Mouse (Mus musculus): ENCODE data around the gene Ccl17. TPM values are rescaled to one million over a fixed set of nuclear protein-coding genes. Genes with fewer than 3 reads are reported as not detected.
"Not testable (repeated sequence)": the region's sequence is repeated elsewhere in the genome, so short reads cannot be mapped to it uniquely, and the experiment has no call there.

Ccl17 gene
- polyA plus RNA-seq, 1 experiment from 2014 or later = not detected

DNA sequence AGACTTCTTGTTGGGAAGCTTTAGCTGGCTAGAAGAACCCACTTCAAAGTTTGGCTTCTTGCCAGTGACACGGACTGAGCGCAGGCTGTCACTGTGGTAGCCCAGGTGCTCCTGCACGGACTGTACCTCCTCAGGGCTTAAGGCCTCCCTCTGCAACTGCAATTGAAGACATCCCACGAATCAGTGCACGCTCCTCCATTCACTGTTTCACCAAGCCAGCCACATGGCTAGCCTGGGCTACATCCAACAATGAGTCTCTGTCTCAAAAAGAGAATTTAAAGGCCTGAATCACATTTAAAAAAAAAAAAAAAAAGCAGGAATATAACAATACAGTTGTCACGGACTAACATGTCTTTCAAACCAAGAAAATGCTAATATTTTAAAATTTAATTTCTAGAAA lies 18.0 kb downstream of the Ccl17 start:
- Histone ChIP-seq H3K36me3 (ENCODE audit: inconsistent target) (peaks cover 41% of the 10 kb centered on the region), H3K4me3 (ENCODE audit: inconsistent target) (no peak overlapping the region), H3K27ac (no peak overlapping the region), H3K79me2 (ENCODE audit: inconsistent target) (peaks cover 12% of the 10 kb centered on the region)
- WGBS (ENCODE audit: missing documents) = 85% methylated on average over 6 of the region's 6 CpGs

DNA sequence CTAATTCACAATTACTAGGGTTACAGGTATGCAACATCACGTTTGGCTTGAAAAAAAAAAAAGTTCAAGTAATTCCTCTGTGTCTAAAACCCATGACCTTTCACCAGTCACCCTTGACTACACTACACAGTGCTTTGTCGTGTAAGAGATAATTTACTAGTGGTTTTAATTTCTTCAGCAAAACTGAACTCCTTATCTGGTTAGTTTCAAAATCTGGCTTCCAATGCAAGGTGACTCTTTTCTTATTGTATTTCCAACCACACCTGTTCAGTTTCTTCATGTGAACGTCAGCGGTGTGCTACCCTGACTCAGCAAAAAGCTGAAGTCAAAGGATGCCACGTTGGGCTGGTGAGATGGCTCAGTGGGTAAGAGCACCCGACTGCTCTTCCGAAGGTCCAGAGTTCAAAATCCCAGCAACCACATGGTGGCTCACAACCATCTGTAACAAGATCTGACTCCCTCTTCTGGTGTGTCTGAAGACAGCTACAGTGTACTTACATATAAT lies 23.7 kb downstream of the Ccl17 start:
- H3K79me2 ChIP-seq (ENCODE audit: inconsistent target) = peaks cover 58% of the 10 kb centered on the region
- WGBS (ENCODE audit: missing documents) = 75% methylated on average over 5 of the region's 7 CpGs
- H3K4me3 ChIP-seq (ENCODE audit: inconsistent target) = not testable (repeated sequence)

DNA sequence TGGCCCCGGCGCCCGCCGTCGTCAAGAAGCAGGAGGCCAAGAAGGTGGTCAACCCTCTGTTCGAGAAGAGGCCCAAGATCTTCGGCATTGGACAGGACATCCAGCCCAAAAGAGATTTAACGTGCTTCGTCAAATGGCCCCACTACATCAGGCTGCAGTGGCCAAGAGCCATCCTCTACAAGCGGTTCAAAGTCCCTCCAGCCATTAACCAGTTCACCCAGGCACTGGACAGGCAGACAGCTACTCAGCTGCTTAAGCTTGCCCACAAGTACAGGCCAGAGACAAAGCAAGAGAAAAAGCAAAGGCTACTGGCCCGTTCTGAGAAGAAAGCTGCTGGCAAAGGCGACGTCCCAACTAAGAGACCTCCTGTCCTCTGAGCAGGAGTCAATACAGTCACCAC lies 25.5 kb downstream of the Ccl17 start:
- WGBS (ENCODE audit: missing documents) = 96% methylated on average over 13 of the region's 13 CpGs
- not testable (repeated sequence) for H3K4me3 ChIP-seq (ENCODE audit: inconsistent target); H3K36me3 ChIP-seq (ENCODE audit: inconsistent target); H3K27ac ChIP-seq
- peaks cover 58% of the 10 kb centered on the region for H3K79me2 ChIP-seq (ENCODE audit: inconsistent target)

More for the DNA sequence above, 23.7 kb downstream of the Ccl17 start:
- not testable (repeated sequence) for H3K27ac ChIP-seq; H3K36me3 ChIP-seq (ENCODE audit: inconsistent target)

DNA sequence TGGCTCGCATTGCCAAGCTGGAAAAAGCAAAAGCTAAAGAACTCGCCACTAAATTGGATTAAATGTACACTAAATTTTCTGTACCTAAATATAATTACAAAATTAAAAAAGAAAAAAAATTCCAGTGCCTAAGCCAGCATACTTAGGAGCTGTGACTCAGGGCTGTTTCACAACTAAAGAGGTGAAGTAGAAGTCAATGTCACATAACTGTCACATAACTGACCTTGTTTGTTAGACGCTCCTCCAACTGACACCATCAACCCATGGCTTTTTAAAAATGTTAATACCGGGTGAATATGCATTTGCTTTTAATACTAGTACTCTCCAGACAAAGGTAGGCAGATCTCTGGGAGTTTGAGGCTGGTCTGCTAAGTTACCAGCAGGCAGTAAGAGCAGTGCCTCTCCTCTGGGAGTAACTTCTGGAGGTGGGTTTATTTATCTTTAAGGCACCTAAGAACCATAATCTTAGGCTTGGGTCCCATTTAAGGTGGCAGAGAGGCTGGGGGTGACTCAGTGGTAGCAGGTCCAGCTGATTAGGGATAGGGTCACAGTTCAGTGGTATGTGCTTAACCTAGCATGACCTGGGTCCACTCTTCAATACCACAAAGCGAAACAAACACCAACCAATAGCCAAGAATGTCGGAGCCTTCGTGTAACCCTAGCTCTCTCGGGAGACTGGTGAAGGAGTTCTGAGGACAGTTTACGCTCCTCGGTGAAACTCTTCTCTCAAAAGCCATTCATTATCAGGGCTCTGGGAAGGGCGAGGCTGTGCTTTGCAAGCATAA lies 26.4 kb downstream of the Ccl17 start:
- Histone ChIP-seq H3K36me3 (ENCODE audit: inconsistent target) (no peaks in the 10 kb centered on the region; the same call in 1 of the 2 replicates), H3K79me2 (ENCODE audit: inconsistent target) (peaks cover 58% of the 10 kb centered on the region), H3K4me3 (ENCODE audit: inconsistent target) (peak overlapping the region; percentile 95; the same call in 1 of the 2 replicates), H3K27ac (no peak overlapping the region)
- WGBS (ENCODE audit: missing documents) = 77% methylated on average over 11 of the region's 11 CpGs

DNA sequence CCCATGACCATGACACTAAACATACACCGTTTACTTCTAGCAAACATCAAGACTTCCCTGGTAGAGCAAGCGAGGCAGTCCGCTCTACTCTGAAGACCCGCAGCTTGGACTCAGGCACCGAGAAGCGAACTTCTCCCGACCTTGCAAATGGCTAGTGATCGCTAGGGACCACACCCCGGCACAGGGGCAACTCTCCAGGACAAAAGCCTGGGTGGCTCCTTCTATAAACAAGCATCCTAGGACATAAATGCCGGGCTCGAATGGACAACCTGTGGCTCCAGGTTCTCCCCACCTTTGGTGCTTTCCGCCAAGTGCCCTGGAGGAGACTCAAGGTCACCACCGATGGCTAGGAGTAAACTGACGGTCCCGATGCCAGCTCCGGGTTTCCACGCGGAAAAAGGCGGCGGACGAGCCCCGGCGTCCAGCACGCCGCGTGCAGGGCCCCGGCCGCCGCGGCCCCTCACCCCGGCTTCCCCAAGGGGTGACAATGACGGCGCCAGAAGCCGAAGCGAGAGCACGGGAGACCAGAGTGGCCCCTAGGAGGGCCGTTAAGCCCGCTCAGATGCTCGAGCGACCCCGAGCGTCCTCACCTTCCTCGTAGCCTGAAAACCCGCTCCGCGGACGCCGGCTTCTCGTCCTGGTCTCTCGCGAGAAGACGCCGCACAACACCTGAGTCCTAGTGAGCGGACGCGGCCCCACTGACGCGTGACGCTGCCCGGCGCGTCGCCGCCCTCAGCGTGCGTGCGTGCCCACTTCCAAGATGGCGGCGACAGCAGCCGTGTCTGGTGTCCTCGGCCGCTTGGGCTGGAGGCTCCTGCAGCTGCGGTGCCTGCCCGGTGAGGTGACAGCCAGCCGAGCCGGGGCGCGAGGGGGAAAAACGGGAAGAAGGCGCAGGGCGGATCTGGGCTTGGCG lies 27.7 kb downstream of the Ccl17 start, which contains the start of the genes Coq9 and Ciapin1:
Gene Coq9, plus strand, starts transcription at position 660 of the 913 bp plus-strand sequence.
Gene Ciapin1, minus strand, starts transcription at position 697 of the 913 bp plus-strand sequence.
- Histone ChIP-seq H3K4me3 (ENCODE audit: inconsistent target) (peak within 1 kb of the TSS; percentile 95), H3K36me3 (ENCODE audit: inconsistent target) (peaks cover 6% of the 10 kb centered on the region; the same call in 1 of the 2 replicates), H3K27ac (peak within 1 kb of the TSS; percentile 80), H3K79me2 (ENCODE audit: inconsistent target) (peaks cover 50% of the 10 kb centered on the region)
- WGBS (ENCODE audit: missing documents) = 1% methylated on average over 82 of the region's 82 CpGs

DNA sequence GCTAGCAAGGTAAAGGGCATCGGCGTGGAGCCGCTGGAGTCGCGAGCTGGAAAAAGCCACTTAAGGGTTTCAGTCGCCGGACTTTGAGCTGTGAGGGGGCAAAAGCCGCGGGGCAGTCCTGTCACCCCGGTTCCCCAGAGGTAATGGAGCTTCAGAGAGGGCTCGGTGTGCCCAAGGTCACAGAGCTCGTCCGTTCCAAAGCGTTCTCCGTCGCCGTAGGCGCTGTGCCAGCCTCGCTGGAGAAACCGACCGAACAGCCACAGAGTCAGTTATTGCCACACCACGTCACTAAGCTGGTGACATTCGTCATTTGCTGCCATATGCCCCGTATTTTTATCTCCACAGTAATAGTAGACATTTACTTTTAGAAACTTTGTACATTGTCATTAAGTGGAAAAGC lies 28.3 kb downstream of the Ccl17 start:
- WGBS (ENCODE audit: missing documents) = 0% methylated on average over 24 of the region's 24 CpGs
- Histone ChIP-seq H3K27ac (peak overlapping the region; percentile 80), H3K4me3 (ENCODE audit: inconsistent target) (peak overlapping the region; percentile 95), H3K36me3 (ENCODE audit: inconsistent target) (peaks cover 9% of the 10 kb centered on the region; the same call in 1 of the 2 replicates), H3K79me2 (ENCODE audit: inconsistent target) (peaks cover 43% of the 10 kb centered on the region)

DNA sequence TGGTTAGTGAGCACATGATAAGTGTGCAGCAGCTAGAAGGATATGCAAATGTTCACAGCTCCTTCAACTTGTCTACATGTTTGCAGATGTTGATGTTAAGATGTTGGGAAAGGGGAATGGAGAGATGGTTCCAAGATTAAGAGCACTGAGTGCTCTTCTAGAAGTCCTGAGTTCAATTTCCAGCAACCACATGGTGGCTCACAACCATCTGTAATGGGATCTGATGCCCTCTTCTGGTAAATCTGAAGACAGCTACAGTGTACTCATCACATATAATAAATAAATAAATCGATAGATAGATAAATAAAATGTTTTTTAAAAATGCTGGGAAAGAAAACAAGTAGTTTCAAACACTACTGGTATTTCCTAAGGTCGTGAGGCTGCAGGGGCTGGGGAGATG lies 30.9 kb downstream of the Ccl17 start:
- peaks cover 17% of the 10 kb centered on the region for H3K79me2 ChIP-seq (ENCODE audit: inconsistent target)
- H3K4me3 ChIP-seq (ENCODE audit: inconsistent target) = no peak overlapping the region
- 87% methylated on average over 2 of the region's 2 CpGs for WGBS (ENCODE audit: missing documents)
- no peak overlapping the region for H3K27ac ChIP-seq
- H3K36me3 ChIP-seq (ENCODE audit: inconsistent target) = peaks cover 35% of the 10 kb centered on the region

DNA sequence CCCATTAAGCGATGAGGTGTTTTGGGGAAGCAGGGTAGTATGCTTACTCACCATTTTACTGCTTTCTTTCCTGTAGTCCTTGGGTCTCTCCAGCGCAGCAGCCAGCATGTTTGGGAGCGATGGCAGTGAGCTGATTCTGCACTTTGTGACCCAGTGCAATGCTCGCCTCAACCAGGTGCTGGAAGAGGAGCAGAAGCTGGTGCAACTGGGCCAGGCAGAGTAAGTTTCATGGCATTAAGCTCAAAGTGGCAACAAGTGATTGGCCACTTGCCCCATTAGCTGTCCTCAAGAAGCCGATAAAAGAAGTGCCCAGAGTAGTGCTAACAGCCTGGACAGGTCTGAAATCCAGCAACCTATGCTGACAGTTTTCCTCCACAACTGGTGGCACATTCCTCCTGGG lies 39.8 kb downstream of the Ccl17 start:
- 90% methylated on average over 5 of the region's 5 CpGs for WGBS (ENCODE audit: missing documents)
- Histone ChIP-seq H3K36me3 (ENCODE audit: inconsistent target) (peaks cover 75% of the 10 kb centered on the region), H3K79me2 (ENCODE audit: inconsistent target) (no peaks in the 10 kb centered on the region), H3K4me3 (ENCODE audit: inconsistent target) (no peak overlapping the region), H3K27ac (no peak overlapping the region)

DNA sequence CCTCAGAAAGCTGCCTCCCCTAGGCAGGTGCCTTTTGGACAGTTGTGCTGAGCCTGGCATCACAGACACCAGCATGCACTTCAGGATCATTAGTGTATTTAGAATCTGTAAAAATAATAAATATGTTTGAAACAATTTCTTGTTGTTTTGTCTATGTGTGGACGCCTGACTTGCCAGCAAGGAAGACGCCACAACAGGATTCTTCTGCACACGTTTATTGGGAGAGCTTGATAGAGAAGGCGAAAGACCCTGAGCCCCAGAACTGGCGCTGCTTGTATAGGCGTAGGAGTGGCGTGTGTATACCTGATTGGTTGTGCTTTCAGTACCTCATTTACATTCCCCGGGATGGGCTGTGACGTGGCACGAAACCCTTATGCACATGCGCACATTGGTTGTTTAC lies 44.5 kb downstream of the Ccl17 start:
- H3K27ac ChIP-seq; H3K4me3 ChIP-seq (ENCODE audit: inconsistent target): not testable (repeated sequence)
- H3K79me2 ChIP-seq (ENCODE audit: inconsistent target) = peaks cover 23% of the 10 kb centered on the region
- 92% methylated on average over 10 of the region's 11 CpGs for WGBS (ENCODE audit: missing documents)
- peaks cover 48% of the 10 kb centered on the region for H3K36me3 ChIP-seq (ENCODE audit: inconsistent target)

DNA sequence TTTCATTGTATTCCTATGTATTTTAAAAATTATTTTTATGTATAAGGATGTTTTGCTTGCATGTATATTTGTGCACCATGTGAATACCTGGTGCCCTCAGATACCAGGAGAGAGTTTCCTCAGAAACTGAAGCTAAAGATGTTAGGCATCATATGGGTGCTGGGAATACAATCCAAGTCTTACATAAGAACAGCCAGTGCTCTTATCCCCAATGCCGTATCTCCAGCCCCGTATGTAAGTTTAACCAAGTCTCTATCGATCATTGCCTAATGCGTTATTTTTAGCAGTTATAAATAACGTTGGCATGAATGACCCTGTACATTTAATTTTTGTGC lies 46.7 kb downstream of the Ccl17 start:
- peaks cover 37% of the 10 kb centered on the region for H3K36me3 ChIP-seq (ENCODE audit: inconsistent target)
- WGBS (ENCODE audit: missing documents) = 30% methylated on average over 5 of the region's 5 CpGs
- no peak overlapping the region for H3K4me3 ChIP-seq (ENCODE audit: inconsistent target)
- H3K79me2 ChIP-seq (ENCODE audit: inconsistent target) = peaks cover 30% of the 10 kb centered on the region
- no peak overlapping the region for H3K27ac ChIP-seq

DNA sequence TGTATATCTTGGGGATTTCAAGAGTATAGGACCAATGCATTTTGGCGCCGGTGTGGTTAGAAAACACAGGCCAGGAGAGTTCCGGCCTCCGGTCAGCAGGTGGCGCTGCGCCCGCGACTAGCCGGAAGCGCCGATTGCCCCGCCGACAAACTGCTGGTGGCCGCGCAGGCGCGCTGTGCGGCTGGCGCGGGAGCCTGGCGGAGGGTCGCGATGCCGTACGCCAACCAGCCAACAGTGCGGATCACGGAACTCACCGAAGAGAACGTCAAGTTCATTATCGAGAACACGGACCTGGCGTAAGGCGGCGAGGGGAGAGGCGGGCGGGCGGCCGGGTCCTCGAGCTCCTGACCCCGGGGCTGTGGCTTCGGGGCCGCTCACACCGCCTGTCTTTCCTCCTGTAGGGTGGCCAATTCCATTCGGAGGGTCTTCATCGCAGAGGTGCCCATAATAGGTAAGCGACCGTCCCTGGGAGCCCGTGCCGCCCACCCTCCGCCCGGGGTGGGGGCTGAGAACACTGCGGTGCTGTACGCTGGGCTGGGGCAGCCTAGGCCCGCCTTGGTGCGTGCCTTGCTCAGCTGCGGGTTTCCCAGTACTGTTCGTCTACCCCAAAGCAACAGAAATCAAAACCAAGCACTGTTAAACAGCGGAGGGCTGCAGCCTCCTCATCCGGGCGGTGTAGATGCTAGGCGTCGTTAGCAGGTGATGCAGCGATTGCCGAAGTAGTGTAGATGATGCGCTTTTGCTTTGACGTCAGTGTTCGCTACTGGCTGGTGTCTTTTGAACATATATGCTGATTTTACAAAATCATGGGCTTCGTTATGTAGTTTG lies 47.3 kb downstream of the Ccl17 start, which contains the start of gene Polr2c:
Gene Polr2c, plus strand, starts transcription at position 105 of the 828 bp plus-strand sequence.
- peak within 1 kb of the TSS; percentile 73 for H3K4me3 ChIP-seq (ENCODE audit: inconsistent target)
- H3K79me2 ChIP-seq (ENCODE audit: inconsistent target) = peaks cover 30% of the 10 kb centered on the region
- H3K36me3 ChIP-seq (ENCODE audit: inconsistent target) = peaks cover 31% of the 10 kb centered on the region
- H3K27ac ChIP-seq = peak within 1 kb of the TSS; percentile 8; the same call in 1 of the 2 replicates
- under 1% methylated on average over 68 of the region's 68 CpGs for WGBS (ENCODE audit: missing documents)

DNA sequence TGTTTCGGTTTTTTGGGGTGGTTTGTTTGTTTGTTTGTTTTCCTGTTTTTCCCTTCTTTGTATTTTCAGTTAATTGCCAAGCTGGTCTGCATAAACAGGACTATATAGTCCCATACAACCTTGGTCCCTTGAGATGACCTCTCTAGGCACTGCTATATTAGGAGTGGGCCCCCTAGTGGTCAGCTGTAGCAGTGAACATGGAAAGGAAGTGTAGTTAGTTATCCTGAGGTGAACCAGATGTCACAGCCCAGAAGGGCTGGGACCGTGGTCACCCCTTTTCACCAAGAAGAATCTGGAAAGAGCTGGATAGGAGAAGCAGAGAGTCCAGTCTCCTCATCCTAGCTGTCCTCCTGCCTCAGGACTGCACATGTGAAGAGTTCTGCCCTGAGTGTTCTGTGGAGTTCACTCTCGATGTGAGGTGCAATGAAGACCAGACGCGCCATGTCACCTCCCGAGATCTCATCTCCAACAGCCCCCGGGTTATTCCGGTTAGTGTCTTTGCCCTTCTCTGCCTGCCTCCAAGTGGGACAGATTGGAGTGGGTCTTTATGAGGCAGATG lies 51.2 kb downstream of the Ccl17 start:
- no peak overlapping the region for H3K27ac ChIP-seq
- no peak overlapping the region for H3K4me3 ChIP-seq (ENCODE audit: inconsistent target)
- H3K79me2 ChIP-seq (ENCODE audit: inconsistent target) = peaks cover 30% of the 10 kb centered on the region
- WGBS (ENCODE audit: missing documents) = 78% methylated on average over 8 of the region's 8 CpGs
- peaks cover 30% of the 10 kb centered on the region; the same call in 1 of the 2 replicates for H3K36me3 ChIP-seq (ENCODE audit: inconsistent target)
